Mouse (Mus musculus) lung, embryonic 16.5 days (tissue): ENCODE measurements around the gene Dll4. TPM values are rescaled to one million over a fixed set of nuclear protein-coding genes. Genes with fewer than 3 reads are reported as not detected.

Experiments used
- ATAC-seq: fragments of 200-750 bp; cut with Nextera tagmentation; 2 replicates; pipeline ENCODE4 v1.8.0; 2017; ENCODE audit warnings: low read depth, mild to moderate bottlenecking, moderate library complexity
- H3K27ac ChIP-seq: fragments of 300-500 bp; sonication (generic); 2 replicates; pipeline ENCODE4 v1.5.1; 2014; ENCODE audit warnings: mild to moderate bottlenecking, control low read depth, low read length
- H3K27me3 ChIP-seq: fragments of 300-500 bp; sonication (generic); 2 replicates; pipeline ENCODE4 v1.6.1; 2014; ENCODE audit warnings: low read depth, low read length, mixed read lengths; ENCODE audit not compliant: control insufficient read depth, insufficient read depth
- H3K36me3 ChIP-seq: fragments of 300-500 bp; sonication (generic); 2 replicates; pipeline ENCODE4 v1.6.1; 2014; ENCODE audit warnings: low read length; ENCODE audit not compliant: control insufficient read depth, insufficient read depth
- H3K4me1 ChIP-seq: fragments of 300-500 bp; sonication (generic); replicated peaks from 2 replicates; pipeline ENCODE4 v1.6.1; 2014; ENCODE audit warnings: low read length, mixed read lengths; ENCODE audit not compliant: control insufficient read depth, insufficient read depth
- H3K4me2 ChIP-seq: fragments of 300-500 bp; sonication (generic); 2 replicates; pipeline ENCODE4 v1.6.1; 2014; ENCODE audit warnings: low read depth, low read length, control low read depth
- H3K4me3 ChIP-seq: fragments of 300-500 bp; sonication (generic); 2 replicates; pipeline ENCODE4 v1.5.1; 2014; ENCODE audit warnings: mild to moderate bottlenecking, low read length, control low read depth
- H3K9ac ChIP-seq: fragments of 300-500 bp; sonication (generic); 2 replicates; pipeline ENCODE4 v1.6.1; 2014; ENCODE audit warnings: low read length, control low read depth
- H3K9me3 ChIP-seq: fragments of 300-500 bp; sonication (generic); 2 replicates; pipeline ENCODE4 v1.6.1; 2016; ENCODE audit warnings: low read length; ENCODE audit not compliant: control insufficient read depth
- WGBS: fragments of 180-500 bp; shearing (Covaris S2); extraction: QIAGEN DNeasy Blood & Tissue Kit; methylation state at CpG from one replicate; pipeline ENCODE4 v1.1.7; 2014; 5-methylcytosine and 5-hydroxymethylcytosine counted together
- polyA plus RNA-seq: library from polyadenylated mRNA; unstranded; fragments of >200 nt; fragmentation: Nextera tagmentation; extraction: Ambion mirVana; gene quantifications from 2 replicates; pipeline ENCODE4 v1.2.1, GENCODE M21; 2015

Gene Dll4
- polyA plus RNA-seq, 1 experiment from 2014 or later = 14.6 TPM

DNA sequence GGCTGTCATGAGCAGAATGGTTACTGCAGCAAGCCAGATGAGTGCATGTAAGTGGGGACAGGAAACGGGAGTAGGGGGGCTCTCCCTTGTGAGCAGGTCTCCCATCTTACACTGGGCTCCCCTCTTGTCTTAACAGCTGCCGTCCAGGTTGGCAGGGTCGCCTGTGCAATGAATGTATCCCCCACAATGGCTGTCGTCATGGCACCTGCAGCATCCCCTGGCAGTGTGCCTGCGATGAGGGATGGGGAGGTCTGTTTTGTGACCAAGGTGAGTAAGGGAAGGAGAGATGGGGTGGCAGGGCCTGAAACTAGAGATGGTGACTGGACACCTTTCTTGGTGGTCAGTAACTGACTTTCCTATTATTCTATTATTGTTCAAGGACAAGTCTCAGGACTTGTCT is 3.0 kb downstream of the Dll4 start:
- Histone ChIP-seq H3K4me2 (peak overlapping the region; percentile 91), H3K4me1 (peaks cover 47% of the 10 kb centered on the region), H3K27ac (peak overlapping the region; percentile 53; the same call in 1 of the 2 replicates), H3K9me3 (no peaks in the 10 kb centered on the region), H3K4me3 (peak overlapping the region; percentile 64), H3K9ac (no peak overlapping the region), H3K27me3 (peaks cover 36% of the 10 kb centered on the region), H3K36me3 (no peaks in the 10 kb centered on the region)
- ATAC-seq = no peak
- WGBS = 32% methylated on average over 5 of the region's 5 CpGs

GRCm38 (mm10) chr2:119329123-119329817 is 3.7 kb downstream of the Dll4 start:
- Histone ChIP-seq H3K4me2 (peak overlapping the region; percentile 91), H3K27ac (peak overlapping the region; percentile 76), H3K4me3 (peak overlapping the region; percentile 14), H3K4me1 (peaks cover 43% of the 10 kb centered on the region), H3K9ac (peak overlapping the region; percentile 24; the same call in 1 of the 2 replicates), H3K36me3 (no peaks in the 10 kb centered on the region), H3K9me3 (no peaks in the 10 kb centered on the region), H3K27me3 (peaks cover 29% of the 10 kb centered on the region)
- WGBS = 38% methylated on average over 3 of the region's 3 CpGs
- ATAC-seq = peak; percentile 60

GRCm38 (mm10) chr2:119330795-119331194 is 5.2 kb downstream of the Dll4 start:
- no peaks in the 10 kb centered on the region; the same call in 1 of the 2 replicates for H3K36me3 ChIP-seq
- H3K9me3 ChIP-seq = no peaks in the 10 kb centered on the region
- no peak for ATAC-seq
- no peak overlapping the region for H3K4me3 ChIP-seq
- peaks cover 16% of the 10 kb centered on the region for H3K27me3 ChIP-seq
- no peak overlapping the region for H3K9ac ChIP-seq
- WGBS = 85% methylated on average over 8 of the region's 8 CpGs
- H3K27ac ChIP-seq = no peak overlapping the region
- H3K4me2 ChIP-seq = 0 out of 2 replicates have a peak overlapping the region, but pooled peaks have one; percentile 3
- peaks cover 35% of the 10 kb centered on the region for H3K4me1 ChIP-seq

GRCm38 (mm10) chr2:119332177-119332661 is 6.6 kb downstream of the Dll4 start:
- Histone ChIP-seq H3K9me3 (no peaks in the 10 kb centered on the region), H3K4me2 (0 out of 2 replicates have a peak overlapping the region, but pooled peaks have one; percentile 2), H3K9ac (no peak overlapping the region), H3K36me3 (no peaks in the 10 kb centered on the region; the same call in 1 of the 2 replicates), H3K4me1 (peaks cover 34% of the 10 kb centered on the region), H3K27me3 (peaks cover 6% of the 10 kb centered on the region; the same call in 1 of the 2 replicates), H3K4me3 (no peak overlapping the region), H3K27ac (no peak overlapping the region)
- no peak for ATAC-seq
- WGBS = 69% methylated on average over 24 of the region's 24 CpGs

DNA sequence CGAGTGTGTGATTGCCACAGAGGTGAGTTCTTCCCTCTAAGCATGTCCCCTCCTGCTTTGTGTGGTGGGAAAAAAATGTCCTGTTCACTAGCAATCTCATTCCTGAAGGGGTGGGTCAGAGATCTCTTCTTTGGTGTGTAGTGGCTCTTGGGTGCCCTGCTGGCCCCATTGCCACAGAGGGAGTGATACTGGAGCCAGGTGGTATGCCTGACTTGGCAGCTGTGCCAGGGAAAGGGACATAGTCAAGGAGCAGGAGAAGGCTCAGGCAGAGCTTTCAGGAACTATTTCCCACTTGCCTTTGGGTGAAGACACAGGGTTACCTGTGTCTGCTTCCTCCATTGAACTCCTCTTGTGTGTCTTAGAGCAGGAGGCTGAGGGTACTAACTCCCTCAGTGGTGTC is 8.6 kb downstream of the Dll4 start:
- Histone ChIP-seq H3K4me3 (0 out of 2 replicates have a peak overlapping the region, but pooled peaks have one; percentile 9), H3K36me3 (no peaks in the 10 kb centered on the region; the same call in 1 of the 2 replicates), H3K27me3 (no peaks in the 10 kb centered on the region; the same call in 1 of the 2 replicates), H3K4me2 (peak overlapping the region; percentile 22), H3K27ac (no peak overlapping the region), H3K9me3 (no peaks in the 10 kb centered on the region), H3K9ac (no peak overlapping the region), H3K4me1 (peaks cover 30% of the 10 kb centered on the region)
- WGBS = 46% methylated on average over 1 of the region's 1 CpGs
- ATAC-seq = no peak

DNA sequence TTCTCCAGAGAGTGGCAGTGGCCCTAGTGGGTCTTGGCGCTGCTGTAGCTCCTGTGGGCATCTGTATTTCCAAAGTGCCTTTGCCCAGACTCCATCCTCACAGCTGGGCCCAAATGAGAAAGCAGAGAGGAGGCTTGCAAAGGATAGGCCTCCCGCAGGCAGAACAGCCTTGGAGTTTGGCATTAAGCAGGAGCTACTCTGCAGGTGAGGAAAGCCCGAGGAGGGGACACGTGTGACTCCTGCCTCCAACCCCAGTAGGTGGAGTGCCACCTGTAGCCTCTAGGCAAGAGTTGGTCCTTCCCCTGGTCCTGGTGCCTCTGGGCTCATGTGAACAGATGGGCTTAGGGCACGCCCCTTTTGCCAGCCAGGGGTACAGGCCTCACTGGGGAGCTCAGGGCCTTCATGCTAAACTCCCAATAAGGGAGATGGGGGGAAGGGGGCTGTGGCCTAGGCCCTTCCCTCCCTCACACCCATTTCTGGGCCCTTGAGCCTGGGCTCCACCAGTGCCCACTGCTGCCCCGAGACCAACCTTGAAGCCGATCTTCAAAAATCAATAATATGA is 9.5 kb downstream of the Dll4 start:
- Histone ChIP-seq H3K36me3 (no peaks in the 10 kb centered on the region; the same call in 1 of the 2 replicates), H3K27ac (no peak overlapping the region), H3K4me2 (0 out of 2 replicates have a peak overlapping the region, but pooled peaks have one; percentile 5), H3K4me3 (no peak overlapping the region), H3K9ac (no peak overlapping the region), H3K27me3 (no peaks in the 10 kb centered on the region), H3K9me3 (no peaks in the 10 kb centered on the region), H3K4me1 (peaks cover 24% of the 10 kb centered on the region)
- ATAC-seq = no peak
- WGBS = 71% methylated on average over 7 of the region's 7 CpGs

DNA sequence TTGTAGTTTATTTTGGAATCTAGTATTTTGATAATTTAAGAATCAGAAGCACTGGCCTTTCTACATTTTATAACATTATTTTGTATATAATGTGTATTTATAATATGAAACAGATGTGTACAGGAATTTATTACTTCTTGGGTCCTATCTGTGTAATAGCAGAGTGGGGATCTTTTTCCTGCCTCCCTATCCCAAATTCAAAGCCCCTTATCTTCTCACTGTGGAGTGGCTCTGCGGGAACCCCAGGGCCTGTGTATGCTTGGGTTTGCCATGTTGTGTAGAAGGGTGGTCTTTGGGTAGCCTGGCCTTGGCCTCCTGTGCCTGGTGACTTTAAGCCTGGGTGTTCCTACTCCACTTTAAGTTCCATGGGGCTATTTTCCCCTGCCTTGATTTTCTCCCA is 10.0 kb downstream of the Dll4 start:
- no peaks in the 10 kb centered on the region for H3K27me3 ChIP-seq
- no peak overlapping the region for H3K27ac ChIP-seq
- H3K9me3 ChIP-seq = no peaks in the 10 kb centered on the region
- H3K36me3 ChIP-seq = no peaks in the 10 kb centered on the region; the same call in 1 of the 2 replicates
- peaks cover 21% of the 10 kb centered on the region for H3K4me1 ChIP-seq
- H3K9ac ChIP-seq = no peak overlapping the region
- no peak for ATAC-seq
- no peak overlapping the region for H3K4me3 ChIP-seq
- H3K4me2 ChIP-seq = no peak overlapping the region
- WGBS = 53% methylated on average over 1 of the region's 1 CpGs

- Histone ChIP-seq H3K36me3 (no peaks in the 10 kb centered on the region; the same call in 1 of the 2 replicates), H3K4me2 (no peak overlapping the region), H3K4me3 (no peak overlapping the region), H3K27me3 (no peaks in the 10 kb centered on the region), H3K9me3 (no peaks in the 10 kb centered on the region), H3K4me1 (peaks cover 19% of the 10 kb centered on the region), H3K9ac (no peak overlapping the region), H3K27ac (peak overlapping the region; percentile 84)
- ATAC-seq = no peak
- WGBS = 59% methylated on average over 2 of the region's 2 CpGs
These were observed 10.4 kb downstream of the Dll4 start for GRCm38 (mm10) chr2:119336002-119336401.

DNA sequence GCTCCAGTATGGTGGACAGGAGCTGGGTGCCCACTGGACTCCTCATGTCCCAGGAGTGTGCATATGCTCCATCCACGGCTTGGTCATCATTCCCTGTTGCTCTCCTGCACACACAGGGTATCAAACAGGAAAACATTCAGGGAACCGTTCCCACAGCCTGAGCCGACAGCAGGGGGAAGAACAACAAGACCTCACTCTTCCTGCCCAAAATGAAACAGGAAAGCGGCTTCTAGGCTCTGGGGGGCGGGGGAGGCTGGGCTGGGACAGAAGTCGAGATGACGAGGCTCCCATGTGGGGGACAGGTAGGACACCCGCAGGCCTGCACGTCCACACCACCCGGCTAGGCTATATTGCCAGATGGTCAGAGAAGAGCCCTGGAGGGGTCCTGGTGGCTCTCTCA is 10.9 kb downstream of the Dll4 start:
- ATAC-seq = 0 out of 2 replicates have a peak, but pooled peaks have one; percentile 15
- Histone ChIP-seq H3K4me3 (no peak overlapping the region), H3K9me3 (no peaks in the 10 kb centered on the region), H3K4me2 (no peak overlapping the region), H3K4me1 (peaks cover 19% of the 10 kb centered on the region), H3K27me3 (no peaks in the 10 kb centered on the region), H3K27ac (peak overlapping the region; percentile 84), H3K9ac (no peak overlapping the region), H3K36me3 (no peaks in the 10 kb centered on the region; the same call in 1 of the 2 replicates)
- 52% methylated on average over 10 of the region's 10 CpGs for WGBS
